Mouse (Mus musculus) adrenal gland (tissue): ENCODE data around the gene Ttc30a1.
"Not testable (repeated sequence)": the region's sequence is repeated elsewhere in the genome, so short reads cannot be mapped to it uniquely, and the experiment has no call there.

Experiments used
- intact Hi-C: fragments of 180-260 bp; cut with DNase I; formaldehyde crosslinking; loops from one replicate; pipeline ENCODE4 v1.15.1; 2025

Gene Ttc30a1

DNA sequence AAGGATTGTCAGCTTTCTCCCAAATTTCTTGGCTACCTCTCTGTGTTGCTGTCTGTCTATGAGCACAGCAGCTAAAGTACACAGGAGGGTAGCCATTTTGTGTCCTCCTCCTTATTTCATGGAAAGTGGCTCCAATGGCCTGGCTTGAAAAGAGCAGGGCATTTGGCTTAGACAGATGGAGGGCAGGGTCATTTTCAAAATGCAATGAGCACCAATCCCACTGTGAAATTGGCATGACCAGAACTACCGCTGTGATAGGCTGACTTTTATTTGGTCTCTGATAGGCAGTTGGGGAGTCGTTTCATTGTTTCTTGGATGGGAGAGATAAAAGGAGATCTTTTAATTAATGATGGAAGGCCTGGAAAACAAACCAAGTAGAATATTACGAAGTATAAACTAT is 2.1 kb upstream of the Ttc30a1 start:
- intact Hi-C loops, result no loop called here

DNA sequence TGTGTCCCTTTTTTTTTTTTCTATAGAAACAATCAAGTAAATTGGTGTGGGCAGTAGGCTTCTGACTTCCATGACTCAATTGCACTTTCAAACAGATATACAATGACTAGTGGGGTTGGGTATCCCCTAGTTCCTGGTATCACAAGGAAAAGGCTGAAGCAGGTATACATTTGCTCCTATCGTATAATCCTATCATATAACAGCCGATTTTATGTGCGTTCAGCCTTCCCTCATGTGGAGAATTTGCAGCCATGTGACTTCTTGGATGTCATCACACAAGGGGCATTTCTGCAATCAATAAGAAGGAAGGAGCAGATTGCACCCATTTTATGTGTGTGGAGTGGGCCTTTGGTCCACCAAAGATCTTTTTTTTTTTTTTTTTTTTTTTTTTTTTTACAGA is 1.3 kb upstream of the Ttc30a1 start:
- intact Hi-C loops, result no loop called here

DNA sequence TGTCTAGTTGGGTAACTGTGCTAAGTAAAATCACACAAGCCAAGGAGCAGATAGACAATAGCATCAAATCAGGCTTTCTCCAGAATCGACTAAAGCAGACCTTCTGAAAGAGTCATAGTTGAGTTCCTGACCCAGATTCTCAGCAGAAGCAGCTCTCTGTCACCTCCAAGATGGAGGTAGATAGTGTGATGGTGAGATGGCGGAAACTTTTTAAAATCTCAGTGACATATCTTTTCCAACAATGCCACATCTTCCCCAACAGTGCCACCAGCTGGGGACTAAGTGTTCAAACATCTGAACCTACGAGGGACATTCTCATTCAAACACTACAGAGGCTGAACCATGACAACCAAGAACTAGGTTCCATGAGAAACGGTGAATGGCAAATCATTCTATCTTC is 859 bp upstream of the Ttc30a1 start:
- intact Hi-C loops, result no loop called here

DNA sequence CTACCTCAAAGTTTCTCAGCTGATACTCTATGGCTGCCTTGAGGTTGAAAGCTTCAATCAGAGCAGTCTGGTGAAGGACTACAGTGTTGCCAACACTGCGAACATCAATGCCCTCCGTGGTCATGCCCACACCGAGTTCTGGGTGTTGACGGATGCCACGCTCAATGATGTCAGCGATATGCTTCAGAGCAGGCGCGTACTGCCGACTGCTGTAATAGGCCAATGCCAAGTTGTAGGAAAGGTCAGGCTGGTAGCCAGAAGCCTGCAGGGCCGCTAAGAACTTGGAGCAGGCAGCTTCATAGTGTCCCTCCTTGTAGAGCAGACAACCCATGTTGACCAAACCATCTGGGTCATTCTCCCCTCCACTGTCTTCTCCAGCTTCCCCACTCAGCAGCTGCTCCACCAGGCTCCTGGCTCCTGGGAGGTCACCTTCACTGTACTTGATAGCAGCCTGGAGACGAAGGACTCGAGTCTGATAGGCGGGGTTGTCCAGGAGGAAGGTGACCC is 781 bp downstream of the Ttc30a1 start:
- intact Hi-C loops, result not testable (repeated sequence)

DNA sequence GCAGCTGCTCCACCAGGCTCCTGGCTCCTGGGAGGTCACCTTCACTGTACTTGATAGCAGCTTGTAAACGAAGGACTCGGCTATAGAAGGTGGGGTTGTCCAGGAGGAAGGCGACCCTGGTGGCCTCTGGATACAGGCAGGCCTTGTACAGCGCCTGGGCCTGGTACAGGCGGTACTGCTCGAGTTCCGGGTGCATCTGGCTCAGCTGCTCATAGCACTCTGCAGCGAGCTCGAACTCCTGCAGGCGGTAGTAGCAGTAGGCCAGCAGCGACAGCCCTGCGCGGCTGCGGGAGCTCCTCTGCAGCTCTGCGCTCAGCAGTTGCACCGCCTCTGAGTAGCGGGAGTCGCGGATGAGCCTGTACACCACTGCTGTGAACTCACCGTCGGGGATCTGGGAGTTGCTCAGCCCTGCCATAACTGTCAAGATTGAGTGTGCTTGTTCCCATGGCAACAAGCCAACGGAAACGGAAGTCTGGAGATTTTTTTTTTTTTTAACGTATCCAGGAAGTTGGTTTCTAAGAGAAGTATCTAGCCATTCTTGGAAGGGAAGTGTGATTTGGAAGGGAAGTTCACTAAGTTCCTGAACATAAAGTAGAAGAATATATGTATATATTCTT is 3.9 kb downstream of the Ttc30a1 start, which contains the start of gene Ttc30a2:
Gene Ttc30a2 (minus strand): TSS at position 419 of the 617 bp plus-strand sequence.
- intact Hi-C loops, result not testable (repeated sequence)

DNA sequence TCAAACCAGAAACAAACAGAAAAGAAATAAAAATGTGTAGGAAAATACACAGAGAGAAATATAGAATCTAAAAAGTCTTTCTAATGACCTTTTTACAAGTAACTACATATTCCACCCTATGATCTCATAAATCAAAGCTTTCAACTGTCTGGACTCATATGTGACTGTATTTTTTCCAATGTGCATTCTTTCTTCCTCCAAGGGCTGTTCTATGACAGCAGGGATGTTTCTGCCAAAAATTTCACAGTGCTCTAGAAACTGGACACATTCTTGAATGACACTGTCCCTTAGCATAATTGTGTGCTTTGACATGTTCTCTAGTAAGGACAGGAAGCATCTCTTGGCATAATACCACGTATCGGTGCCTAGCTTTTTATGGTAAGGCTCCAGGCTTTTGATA is 5.7 kb downstream of the Ttc30a1 start:
- intact Hi-C loops, result not testable (repeated sequence)

DNA sequence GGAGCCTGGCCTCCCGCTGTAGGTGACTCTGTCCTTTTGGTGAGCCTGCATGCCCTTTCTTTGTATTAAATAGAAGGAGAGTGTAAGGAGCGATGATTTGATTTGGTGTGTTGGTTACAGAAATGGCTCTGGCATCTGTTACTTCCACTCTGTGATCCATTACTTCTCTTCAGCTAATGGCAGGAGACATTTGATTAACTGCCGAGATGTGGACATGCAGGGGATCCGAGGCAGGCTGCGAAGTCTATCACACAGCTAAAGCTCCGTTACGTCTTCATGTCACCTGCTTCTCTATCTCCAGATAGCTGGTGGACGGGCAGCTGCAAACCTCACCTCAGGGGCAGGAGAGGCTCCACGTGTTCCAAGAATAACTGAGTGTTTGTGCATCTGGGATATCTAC is 7.6 kb downstream of the Ttc30a1 start:
- intact Hi-C loops, result no loop called here

DNA sequence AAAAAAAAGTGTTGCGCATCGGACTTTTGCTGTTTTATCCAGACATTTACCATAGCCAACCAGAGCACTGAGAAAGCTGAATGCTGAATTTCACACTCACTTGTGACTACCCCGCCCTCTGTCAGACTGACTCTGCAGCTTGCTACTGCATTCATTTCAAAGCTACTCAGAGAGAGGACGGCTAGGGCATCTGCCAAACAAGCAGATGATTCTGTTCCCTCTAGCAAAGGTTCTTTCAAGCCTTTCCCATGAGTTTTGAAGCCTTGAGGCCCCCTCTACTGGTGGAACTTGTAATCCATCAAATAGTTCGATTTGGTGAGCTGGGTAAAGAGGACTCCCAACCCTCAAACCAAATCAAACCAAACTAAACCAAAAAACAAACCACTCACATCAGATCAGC is 16.8 kb downstream of the Ttc30a1 start:
- intact Hi-C loops, result loop anchor here (2.0 to 5.0 kb wide), 4 partner anchors 48 to 358 kb away; no protein-coding TSS in a partner anchor

DNA sequence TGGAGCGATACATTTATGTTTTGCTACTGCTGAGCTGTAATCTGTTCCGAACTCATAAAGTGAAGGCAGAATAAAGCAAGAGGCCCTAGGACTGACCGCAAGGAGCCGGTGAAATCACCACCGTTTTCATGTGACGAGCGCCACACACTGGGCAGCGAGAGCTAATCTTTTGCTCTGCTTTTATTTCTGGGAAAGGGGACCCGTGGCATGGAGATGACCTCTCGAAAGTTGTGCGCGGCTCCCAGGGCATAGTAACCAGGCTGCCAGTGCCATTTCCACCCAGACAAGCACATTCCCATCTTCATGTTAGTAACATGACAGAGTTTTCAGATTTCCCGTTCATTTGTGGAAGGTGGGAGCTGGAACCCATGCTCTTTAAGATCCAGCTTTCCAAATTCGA is 17.3 kb downstream of the Ttc30a1 start:
- intact Hi-C loops, result loop anchor here (2.0 to 5.0 kb wide), 3 partner anchors 47 to 357 kb away; no protein-coding TSS in a partner anchor

DNA sequence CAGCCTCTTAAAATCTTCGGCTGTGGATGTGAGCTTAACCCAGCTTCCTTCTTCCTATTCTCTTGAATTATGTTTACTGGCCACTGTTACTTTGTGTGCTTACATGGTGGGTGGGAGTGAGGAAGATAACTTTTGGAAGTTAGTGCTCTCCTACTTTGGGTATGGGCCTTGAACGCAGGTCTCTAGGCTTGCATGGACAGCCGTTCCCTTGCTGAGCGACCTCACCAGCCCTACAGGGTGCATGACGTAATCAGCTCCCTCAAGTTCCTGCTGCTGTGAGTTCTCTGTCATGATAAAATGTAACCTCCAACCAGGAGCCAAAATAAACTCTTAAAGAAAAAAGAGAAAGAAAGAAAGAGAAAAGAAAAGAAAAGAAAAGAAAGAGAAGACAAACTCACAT is 17.7 kb downstream of the Ttc30a1 start:
- intact Hi-C loops, result loop anchor here (2.0 to 5.0 kb wide), 3 partner anchors 47 to 357 kb away; no protein-coding TSS in a partner anchor

DNA sequence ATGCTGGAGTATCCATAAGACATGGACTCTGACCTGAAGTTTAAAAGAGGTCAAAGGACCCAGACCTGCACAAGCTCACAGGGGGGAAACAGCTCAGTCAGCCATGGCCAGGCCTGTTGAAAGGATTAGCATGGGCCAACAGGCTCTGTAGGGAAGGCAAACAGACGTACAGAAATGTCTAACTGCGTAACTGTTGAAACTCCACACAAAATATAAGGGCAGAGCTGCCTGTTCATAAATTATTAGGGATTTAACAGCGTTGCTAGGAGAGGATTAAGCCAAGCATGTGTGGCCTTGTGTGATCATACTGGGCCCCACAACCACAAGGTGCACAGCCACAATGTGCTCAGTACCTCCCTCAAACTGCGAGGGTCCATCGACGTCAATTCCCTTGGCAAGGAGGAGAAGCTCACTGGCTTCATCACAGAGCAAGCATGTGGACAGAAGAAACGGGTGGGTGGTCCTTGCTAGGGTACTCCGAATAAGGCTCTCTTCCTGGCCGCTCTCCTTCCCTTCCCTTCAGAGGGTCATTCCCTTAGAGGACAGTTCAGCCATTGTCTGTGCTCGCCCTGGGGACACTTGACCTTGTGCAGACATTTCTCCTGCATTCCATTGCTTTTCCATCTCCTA is 18.4 kb downstream of the Ttc30a1 start:
- intact Hi-C loops, result loop anchor here (5.0 kb wide), 2 partner anchors 46 to 356 kb away; no protein-coding TSS in a partner anchor

DNA sequence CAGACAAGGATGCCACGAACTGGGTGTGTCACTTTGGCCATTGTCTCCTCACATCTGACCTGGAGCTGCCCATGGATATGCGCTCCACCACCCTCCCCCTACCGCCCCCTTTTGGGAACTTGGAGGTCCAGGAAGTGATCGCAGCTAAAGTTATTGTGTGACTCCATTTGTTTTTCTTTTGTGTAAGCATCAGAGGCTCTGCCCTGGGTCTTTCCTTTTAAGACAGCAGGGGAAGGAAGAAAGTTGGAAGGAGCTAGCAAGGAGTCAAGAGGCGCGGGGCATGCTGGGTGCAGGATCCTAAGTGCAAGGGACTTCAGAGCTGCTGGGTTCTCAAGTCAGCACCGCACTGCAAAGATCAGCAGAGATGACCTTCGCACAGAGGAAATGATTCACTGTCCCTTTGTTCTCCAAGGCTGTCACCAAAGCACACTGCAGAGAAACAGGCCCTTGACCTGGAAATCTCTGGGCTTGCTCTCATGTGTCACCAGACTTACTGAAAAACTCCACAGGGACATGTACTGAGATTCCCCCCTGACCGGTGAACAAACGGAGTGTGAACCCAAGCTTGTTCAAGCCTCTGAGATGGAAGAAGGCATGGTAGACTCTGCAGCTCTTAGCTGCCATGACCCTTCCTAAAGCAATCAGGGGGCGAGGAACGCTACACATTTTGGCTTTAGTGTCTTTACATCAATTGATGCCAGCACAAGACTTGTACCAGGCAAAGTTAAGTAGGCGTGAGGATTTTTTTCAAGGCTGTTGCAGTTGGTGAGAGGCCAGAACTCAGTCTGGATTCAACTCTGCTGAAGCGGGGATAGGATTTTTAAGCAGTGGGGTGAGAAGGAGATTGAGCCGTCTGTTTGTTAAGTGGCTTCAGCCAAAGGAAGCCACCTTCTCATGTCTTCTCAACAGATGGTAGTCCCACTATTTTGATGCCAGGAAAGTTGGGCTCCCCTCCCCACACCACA is 21.1 kb downstream of the Ttc30a1 start:
- intact Hi-C loops, result loop anchor here (5.0 kb wide), 2 partner anchors 43 to 353 kb away; no protein-coding TSS in a partner anchor

DNA sequence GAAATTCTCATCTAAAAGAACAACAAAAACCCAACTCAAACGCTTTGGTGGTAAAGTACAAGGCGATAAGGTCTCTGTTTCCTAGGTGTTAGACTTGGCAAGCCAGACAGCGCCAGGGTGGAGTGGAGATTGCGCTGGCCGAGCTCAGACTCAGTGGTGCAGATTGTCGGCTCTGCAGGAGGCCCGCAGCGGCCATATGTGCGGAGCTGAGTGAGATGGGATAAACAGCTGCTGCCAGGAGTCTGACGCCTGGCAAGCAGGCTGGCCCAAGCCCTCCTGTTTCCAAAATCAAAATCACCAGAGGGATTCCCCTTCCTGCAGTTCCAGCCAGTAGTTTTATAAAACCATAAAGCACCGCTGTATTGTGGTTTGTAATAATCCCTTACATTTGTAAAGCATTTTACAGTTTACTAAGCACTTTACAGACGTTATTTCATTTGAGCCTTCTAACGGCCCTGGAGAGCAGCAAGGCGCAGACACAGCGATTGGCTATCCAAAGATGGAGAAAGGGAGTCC is 21.9 kb downstream of the Ttc30a1 start:
- intact Hi-C loops, result loop anchor here (5.0 kb wide), 2 partner anchors 43 to 353 kb away; no protein-coding TSS in a partner anchor

DNA sequence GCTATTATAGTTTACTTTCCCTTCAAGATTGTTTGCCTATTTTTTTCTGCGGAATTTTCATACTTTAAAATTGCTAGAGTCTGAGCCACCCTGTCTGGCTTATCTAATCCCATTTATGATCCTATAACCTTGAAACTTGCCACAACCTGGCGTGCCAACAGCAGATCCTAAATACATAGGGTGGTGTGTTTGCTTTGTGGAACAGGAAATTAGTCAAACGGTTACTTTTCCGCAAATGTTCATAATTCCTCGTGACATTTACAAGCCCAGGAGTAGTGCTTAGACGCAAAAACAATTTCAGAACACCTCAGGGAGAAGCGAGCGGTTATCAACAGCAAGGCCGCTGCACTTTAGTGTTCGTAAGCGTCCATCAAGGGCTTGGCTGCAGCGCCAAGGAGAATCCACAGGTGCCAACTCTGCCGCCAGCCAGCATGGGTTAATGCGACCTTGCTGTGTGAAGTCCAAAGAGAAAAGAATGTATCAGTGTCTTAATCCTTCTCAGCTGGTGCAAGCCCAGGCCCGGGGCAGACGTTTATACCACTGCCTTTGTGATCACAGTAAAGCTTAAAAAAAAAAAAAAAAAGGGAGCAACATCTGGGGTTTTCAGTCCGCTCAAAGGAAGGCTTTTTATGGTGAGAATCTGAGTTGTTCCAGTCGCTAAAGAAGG is 22.5 kb downstream of the Ttc30a1 start:
- intact Hi-C loops, result no loop called here

DNA sequence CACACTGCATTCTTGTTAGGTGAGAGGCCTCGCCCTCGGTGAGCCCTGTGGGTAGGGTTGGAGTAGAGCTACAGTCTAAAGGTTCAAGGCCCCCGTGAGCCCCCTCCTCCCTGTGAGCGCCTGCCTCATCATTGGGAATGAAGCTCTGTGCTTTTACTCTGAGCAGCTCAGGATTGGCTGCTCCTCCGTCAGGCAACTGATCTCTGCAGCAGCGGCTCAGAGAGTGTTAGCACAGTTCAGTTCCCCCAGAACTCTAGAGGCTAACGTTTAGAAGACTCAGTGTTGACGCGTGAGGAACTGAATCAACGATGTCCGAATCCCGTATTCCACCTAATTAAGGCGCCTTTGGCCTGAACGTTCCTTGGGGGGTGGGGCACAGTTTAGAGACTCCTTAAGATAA is 26.1 kb downstream of the Ttc30a1 start:
- intact Hi-C loops, result no loop called here

DNA sequence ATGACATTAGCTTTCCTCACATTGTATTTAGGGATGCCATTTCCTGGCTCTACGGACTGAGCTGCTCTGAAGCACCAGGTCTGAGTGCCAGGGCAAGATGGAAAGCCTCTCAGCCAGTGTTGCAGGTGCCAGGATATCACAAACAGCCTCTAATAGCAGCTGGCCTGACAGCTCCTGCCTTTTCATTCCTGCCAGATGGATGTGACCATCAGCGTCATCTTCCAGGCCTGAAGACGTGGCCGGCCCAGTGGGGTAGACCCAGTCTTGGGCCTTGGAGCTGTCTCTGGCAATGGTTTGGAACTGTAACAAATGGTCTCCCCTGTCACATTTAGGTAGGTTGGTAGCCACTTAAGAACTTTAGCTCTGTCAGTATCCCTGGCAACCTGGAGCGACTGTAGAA is 28.4 kb downstream of the Ttc30a1 start:
- intact Hi-C loops, result no loop called here

DNA sequence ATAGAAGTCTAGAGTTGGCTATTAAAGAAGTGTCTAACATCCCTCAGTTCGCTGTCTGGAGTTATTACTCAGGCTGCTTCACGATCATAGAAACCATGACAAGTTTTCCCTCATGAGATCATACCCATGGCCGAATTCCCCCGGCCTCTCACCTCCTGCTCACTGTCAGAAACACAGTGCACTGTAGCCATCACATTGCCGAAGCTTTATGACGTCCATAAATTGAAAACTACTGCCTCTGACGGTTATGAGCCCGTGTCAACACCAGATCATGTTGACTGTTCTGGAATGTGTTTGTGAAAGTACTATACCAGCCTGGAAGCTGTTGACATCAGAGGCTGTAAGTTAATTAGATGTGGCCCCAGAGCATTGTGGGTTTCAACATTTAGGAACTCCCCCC is 31.1 kb downstream of the Ttc30a1 start:
- intact Hi-C loops, result no loop called here

DNA sequence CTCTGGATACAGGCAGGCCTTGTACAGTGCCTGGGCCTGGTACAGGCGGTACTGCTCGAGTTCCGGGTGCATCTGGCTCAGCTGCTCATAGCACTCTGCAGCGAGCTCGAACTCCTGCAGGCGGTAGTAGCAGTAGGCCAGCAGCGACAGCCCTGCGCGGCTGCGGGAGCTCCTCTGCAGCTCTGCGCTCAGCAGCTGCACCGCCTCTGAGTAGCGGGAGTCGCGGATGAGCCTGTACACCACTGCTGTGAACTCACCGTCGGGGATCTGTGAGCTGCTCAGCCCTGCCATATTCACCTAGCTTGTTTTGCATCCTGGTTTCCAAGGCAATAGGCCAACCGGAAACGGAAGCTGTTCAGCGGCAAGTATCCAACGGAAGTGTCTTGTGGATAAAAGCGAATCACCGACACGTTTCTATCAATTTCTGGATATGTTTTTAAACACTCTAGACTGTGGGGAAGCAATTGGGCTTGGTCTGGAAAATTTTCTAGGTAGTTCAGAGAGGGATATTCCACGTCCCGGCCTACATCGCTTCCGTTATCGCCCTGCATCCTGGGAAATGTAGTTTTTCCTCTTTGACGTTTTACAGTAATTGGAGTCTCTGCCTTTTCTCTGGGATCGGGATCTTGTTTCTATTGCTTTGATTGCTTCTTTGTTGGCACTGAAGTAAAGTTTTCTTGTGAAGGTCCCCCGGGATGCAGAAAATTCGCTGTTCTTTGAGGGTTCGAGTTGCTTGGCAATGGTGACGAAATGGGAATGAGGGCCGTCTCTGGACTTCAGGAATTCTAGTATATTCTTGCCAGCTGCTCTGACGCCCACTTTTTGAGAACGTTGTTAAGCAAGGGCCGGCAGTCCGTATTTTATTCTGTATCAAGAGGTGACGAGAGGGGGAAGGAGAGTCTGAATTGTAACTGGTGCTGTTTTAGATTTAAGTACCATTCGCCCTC is 43.4 kb downstream of the Ttc30a1 start, which contains the start of gene Ttc30b:
Gene Ttc30b (minus strand): TSS at position 469 of the 947 bp plus-strand sequence.
- intact Hi-C loops, result no loop called here

DNA sequence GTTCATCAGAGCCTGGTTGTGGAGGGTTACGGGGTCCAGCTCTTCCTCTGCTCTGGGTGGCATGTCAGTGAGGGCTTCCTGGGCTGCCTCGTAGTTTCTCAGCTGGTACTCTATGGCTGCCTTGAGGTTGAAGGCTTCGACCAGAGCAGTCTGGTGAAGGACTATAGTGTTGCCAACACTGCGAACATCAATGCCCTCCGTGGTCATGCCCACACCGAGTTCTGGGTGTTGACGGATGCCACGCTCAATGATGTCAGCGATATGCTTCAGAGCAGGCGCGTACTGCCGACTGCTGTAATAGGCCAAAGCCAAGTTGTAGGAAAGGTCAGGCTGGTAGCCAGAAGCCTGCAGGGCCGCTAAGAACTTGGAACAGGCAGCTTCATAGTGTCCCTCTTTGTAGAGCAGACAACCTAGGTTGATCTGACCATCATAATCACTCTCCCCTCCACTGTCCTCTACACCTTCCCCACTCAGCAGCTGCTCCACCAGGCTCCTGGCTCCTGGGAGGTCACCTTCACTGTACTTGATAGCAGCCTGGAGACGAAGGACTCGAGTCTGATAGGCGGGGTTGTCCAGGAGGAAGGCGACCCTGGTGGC is 44.1 kb downstream of the Ttc30a1 start:
- intact Hi-C loops, result not testable (repeated sequence)
